Mouse (Mus musculus) splenic B cell, adult 2 months (primary cell): ENCODE results near the gene Tmem184c.

Source experiments
- DNase-seq: peaks from one replicate; pipeline ENCODE4 v3.0.0-alpha.2; 2011; ENCODE audit warnings: low read depth, low spot score
- H3K27me3 ChIP-seq: 2 replicates; pipeline ENCODE4 v1.6.1; 2012; ENCODE audit warnings: mild to moderate bottlenecking, low read length, moderate library complexity, mixed read lengths; ENCODE audit not compliant: control insufficient read depth, poor library complexity, insufficient read depth, severe bottlenecking
- H3K36me3 ChIP-seq: 2 replicates; pipeline ENCODE4 v1.6.1; 2012; ENCODE audit warnings: mild to moderate bottlenecking, low read length, moderate library complexity, mixed read lengths; ENCODE audit not compliant: control insufficient read depth, poor library complexity, insufficient read depth, severe bottlenecking

Tmem184c gene

GRCm38 (mm10) chr8:77610374-77610969 lies at the start of gene Tmem184c:
Tmem184c (minus strand) TSS chr8:77610698.
- Histone ChIP-seq H3K36me3 (no peaks in the 10 kb centered on the region; the same call in 1 of the 2 replicates), H3K27me3 (no peaks in the 10 kb centered on the region)
- DNase-seq: peak; percentile 100

GRCm38 (mm10) chr8:77659534-77660080 lies 49.1 kb upstream of the Tmem184c start:
- no peaks in the 10 kb centered on the region for H3K36me3 ChIP-seq
- DNase-seq: no peak
- H3K27me3 ChIP-seq: no peaks in the 10 kb centered on the region

GRCm38 (mm10) chr8:77658356-77658755 lies 47.9 kb upstream of the Tmem184c start:
- H3K27me3 ChIP-seq: no peaks in the 10 kb centered on the region
- no peaks in the 10 kb centered on the region for H3K36me3 ChIP-seq
- DNase-seq: no peak

- no peak for DNase-seq
- Histone ChIP-seq H3K36me3 (no peaks in the 10 kb centered on the region), H3K27me3 (no peaks in the 10 kb centered on the region)
Observed at GRCm38 (mm10) chr8:77650646-77651190, 40.2 kb upstream of the Tmem184c start.

DNA sequence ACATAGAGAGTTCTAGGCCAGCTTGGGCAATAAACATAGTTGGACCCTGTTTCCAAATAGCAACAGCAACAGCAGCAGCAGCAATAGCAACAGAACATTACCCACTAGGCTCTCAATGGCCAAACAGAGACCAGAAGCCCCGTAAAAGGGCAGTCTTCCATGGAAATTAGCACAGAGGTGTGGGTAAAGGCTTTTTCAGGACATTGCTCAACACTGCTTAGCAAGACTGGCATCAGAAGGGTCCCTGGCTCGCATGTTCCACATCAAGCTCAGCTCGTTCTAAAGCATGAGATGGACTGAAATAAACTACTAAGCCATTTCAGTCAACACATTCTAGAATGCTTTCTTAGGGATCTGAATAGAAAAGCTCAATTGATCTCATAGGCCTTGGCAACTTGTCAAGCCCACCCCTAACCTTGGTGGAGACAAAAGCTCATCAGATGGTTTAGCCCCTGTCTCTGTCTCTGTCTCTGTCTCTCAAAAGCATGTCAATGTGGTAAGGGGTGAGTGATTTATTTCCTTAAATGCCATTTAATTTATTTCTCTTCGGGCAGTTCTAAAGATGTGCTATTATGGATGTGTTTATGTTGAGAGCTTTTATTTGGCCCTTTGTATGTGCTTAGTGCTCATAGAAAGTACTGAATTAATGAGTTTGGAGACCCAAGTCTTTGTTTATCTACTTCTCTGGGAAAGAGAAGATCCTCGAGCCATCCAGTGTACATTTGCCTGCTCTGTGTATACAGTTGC lies 29.8 kb upstream of the Tmem184c start:
- Histone ChIP-seq H3K36me3 (no peaks in the 10 kb centered on the region), H3K27me3 (no peaks in the 10 kb centered on the region)
- DNase-seq: no peak

DNA sequence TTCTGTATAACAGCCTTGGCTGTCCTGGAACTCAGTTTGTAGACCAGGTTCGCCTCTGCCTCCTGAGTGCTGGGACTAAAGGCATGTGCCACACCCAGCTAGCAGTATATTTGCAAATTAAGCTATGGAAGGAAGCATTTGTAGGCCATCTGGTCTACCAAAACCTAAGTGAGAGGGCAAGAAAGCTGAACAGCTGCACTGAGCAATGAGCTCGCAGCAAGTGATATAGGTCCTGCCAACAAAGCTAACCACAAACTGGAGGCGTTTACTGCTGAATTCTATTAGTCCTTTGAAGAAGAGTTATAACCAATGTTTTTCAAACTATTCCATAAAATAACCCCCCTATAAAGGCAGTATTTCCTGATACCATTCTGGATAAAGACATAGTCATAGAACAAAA lies 27.1 kb upstream of the Tmem184c start:
- Histone ChIP-seq H3K36me3 (no peaks in the 10 kb centered on the region), H3K27me3 (no peaks in the 10 kb centered on the region)
- DNase-seq: no peak

DNA sequence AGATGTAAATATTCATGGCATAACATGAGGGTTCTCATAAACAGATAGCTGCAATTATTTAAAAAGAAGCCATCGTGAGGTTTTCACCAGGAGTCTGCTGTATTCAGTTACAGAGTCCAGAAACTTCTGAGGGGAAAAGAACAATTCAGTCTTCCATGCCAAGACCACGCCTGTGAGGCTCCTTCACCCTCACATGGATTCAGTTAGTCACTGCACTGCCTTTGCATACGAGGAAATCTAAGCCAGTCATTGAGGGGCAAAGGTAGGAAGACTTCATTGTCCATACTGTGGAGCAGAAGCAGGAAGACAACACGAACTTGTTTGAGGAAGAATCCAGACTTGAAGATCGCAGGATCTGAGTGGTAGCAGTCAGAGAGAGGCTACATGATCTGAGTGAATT lies 23.5 kb upstream of the Tmem184c start:
- no peaks in the 10 kb centered on the region for H3K27me3 ChIP-seq
- DNase-seq: no peak

GRCm38 (mm10) chr8:77633211-77633610 lies 22.7 kb upstream of the Tmem184c start:
- no peaks in the 10 kb centered on the region for H3K36me3 ChIP-seq
- no peak for DNase-seq
- H3K27me3 ChIP-seq: no peaks in the 10 kb centered on the region

More for the DNA sequence above, 23.5 kb upstream of the Tmem184c start:
- H3K36me3 ChIP-seq: no peaks in the 10 kb centered on the region

DNA sequence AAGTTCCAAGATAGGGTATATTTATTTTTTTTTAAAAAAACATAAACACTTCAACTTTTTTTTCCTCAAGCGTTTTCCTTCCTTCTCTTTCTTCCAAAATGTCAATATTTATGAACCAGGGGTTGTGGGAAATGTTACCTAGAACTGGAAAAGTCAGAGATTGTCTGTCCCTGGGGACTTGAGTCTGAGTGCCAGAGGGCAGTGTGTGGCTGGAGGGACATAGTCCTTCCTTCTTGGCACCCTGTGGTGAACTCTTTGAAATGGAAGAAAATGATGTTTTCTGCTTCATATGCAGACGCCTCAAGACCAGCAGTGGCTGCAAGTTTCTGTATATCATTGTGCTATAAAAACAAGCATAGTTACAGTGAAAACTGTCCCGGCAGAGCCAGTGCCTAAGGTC lies 20.2 kb upstream of the Tmem184c start:
- no peak for DNase-seq
- H3K27me3 ChIP-seq: no peaks in the 10 kb centered on the region

DNA sequence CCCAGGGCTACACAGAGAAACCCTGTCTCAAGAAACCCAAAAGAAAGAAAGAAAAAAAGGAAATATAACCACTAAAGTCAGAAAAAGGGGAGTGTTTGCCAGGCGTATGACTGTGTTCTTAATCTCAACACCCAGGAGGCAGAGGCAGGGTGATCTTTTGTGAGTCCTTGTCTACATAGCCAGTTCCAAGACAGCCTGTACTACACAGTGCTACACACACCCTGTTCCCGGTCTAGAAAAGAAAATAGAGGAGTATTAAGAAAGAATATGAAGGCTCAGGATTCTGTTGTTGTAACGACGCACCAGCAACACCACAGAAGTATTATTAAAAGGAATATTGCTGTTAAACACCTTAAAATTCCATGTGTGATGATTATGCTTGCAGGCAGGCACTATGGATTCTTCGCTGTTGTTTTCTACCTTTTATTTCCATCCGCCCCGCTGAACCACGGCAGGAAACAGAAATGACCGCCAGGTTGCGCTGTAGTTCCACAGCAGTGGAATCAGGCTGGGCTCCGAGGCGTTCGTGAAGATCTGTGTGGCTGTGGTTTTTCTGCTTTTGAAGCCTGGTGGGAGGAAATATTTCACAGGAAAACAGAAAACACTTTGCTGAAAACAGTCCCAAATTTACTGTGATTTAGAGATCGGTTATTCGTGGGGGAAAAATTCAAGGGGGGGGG lies 19.5 kb upstream of the Tmem184c start:
- Histone ChIP-seq H3K27me3 (no peaks in the 10 kb centered on the region), H3K36me3 (no peaks in the 10 kb centered on the region)
- peak; percentile 77 for DNase-seq

More for the DNA sequence above, 20.2 kb upstream of the Tmem184c start:
- H3K36me3 ChIP-seq: no peaks in the 10 kb centered on the region

- Histone ChIP-seq H3K36me3 (no peaks in the 10 kb centered on the region), H3K27me3 (no peaks in the 10 kb centered on the region)
- DNase-seq: no peak
Observed at GRCm38 (mm10) chr8:77623677-77624209, 13.2 kb upstream of the Tmem184c start.

- no peaks in the 10 kb centered on the region for H3K27me3 ChIP-seq
- no peaks in the 10 kb centered on the region for H3K36me3 ChIP-seq
- DNase-seq: peak; percentile 13
Observed at GRCm38 (mm10) chr8:77617916-77618315, 7.4 kb upstream of the Tmem184c start.

DNA sequence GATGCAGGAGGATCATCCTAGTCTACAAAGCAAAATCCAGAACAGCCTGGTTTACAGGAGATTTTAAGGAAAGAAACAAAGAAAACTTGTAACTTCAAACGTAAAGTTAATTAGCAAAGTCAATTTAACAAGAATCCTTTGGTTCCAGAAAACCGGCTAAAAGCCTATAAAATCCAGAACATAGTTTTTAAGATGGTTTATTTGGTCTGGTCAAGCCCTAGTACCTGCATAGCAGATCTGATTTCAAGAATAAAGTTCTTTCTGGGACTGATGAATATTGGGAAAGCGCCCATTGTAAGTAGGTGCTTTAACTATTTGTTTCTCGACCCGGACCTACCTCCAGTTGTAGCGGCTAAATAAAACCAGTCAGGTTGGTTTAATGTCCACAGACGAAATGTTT lies 877 bp downstream of the Tmem184c start:
- Histone ChIP-seq H3K27me3 (no peaks in the 10 kb centered on the region), H3K36me3 (no peaks in the 10 kb centered on the region; the same call in 1 of the 2 replicates)
- no peak for DNase-seq

GRCm38 (mm10) chr8:77584174-77584573 lies 26.3 kb downstream of the Tmem184c start:
- H3K36me3 ChIP-seq: peaks cover 10% of the 10 kb centered on the region; the same call in 1 of the 2 replicates
- no peaks in the 10 kb centered on the region for H3K27me3 ChIP-seq
- DNase-seq: peak; percentile 43
